Mouse (Mus musculus) hindbrain, embryonic 15.5 days (tissue): ENCODE results near the gene Ss18l1. TPM values are rescaled to one million over a fixed set of nuclear protein-coding genes. Genes with fewer than 3 reads are reported as not detected.

Experiments used
- ATAC-seq: fragments of 200-750 bp; cut with Nextera tagmentation; 2 replicates; pipeline ENCODE4 v1.8.0; 2017; ENCODE audit warnings: low read depth, moderate number of reproducible peaks, moderate TSS enrichment; ENCODE audit not compliant: low FRiP score
- H3K27ac ChIP-seq: fragments of 300-500 bp; sonication (generic); replicated peaks from 2 replicates; pipeline ENCODE4 v1.5.1; 2015; ENCODE audit warnings: mild to moderate bottlenecking, inconsistent platforms
- H3K27me3 ChIP-seq: fragments of 300-500 bp; sonication (generic); 2 replicates; pipeline ENCODE4 v1.6.1; 2015; ENCODE audit warnings: control low read depth, inconsistent platforms
- H3K36me3 ChIP-seq: fragments of 300-500 bp; sonication (generic); 2 replicates; pipeline ENCODE4 v1.6.1; 2015; ENCODE audit warnings: control low read depth, inconsistent platforms
- H3K4me1 ChIP-seq: fragments of 300-500 bp; sonication (generic); replicated peaks from 2 replicates; pipeline ENCODE4 v1.6.1; 2015; ENCODE audit warnings: control low read depth, inconsistent platforms
- H3K4me2 ChIP-seq: fragments of 300-500 bp; sonication (generic); 2 replicates; pipeline ENCODE4 v1.6.1; 2015; ENCODE audit warnings: moderate library complexity, mild to moderate bottlenecking, inconsistent platforms
- H3K4me3 ChIP-seq: fragments of 300-500 bp; sonication (generic); 2 replicates; pipeline ENCODE4 v1.5.1; 2015; ENCODE audit warnings: mild to moderate bottlenecking, inconsistent platforms
- H3K9ac ChIP-seq: fragments of 300-500 bp; sonication (generic); 2 replicates; pipeline ENCODE4 v1.6.1; 2015; ENCODE audit warnings: inconsistent platforms
- H3K9me3 ChIP-seq: fragments of 300-500 bp; sonication (generic); 2 replicates; pipeline ENCODE4 v1.6.1; 2016; ENCODE audit warnings: control low read depth, inconsistent platforms
- WGBS: fragments of 180-500 bp; shearing (Covaris S2); methylation state at CpG from one replicate; pipeline ENCODE4 v1.1.7; 2015; 5-methylcytosine and 5-hydroxymethylcytosine counted together
- polyA plus RNA-seq: library from polyadenylated mRNA; unstranded; fragments of >200 nt; fragmentation: Nextera tagmentation; extraction: Ambion mirVana; gene quantifications from 2 replicates; pipeline ENCODE4 v1.2.1, GENCODE M21; 2015

The Ss18l1 gene
- polyA plus RNA-seq, 1 experiment from 2014 or later: 58.7 TPM

DNA sequence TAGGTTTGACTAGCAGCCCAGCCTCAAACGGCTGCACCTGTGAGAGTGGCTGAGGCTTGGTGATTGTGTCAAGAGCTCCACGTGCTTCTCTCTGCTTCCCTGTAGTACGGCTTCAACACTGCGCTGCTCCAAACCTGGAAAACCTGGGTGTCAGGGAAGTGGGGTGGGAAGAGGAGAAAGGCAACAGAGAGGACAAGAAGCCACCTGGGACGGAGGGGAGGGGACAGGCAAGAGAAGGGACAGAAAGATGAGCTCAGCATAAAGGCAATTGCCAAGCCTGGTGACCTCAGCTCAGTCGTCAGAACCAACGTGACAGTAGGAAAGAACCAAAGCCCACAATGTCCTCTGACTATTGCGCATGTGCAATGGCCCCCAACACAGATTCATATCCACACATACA, 21.4 kb upstream of the Ss18l1 start:
- H3K27me3 ChIP-seq: peaks cover 12% of the 10 kb centered on the region
- no peak for ATAC-seq
- WGBS: 88% methylated on average over 8 of the region's 8 CpGs
- H3K4me2 ChIP-seq: no peak overlapping the region
- peaks cover 1% of the 10 kb centered on the region for H3K4me1 ChIP-seq
- H3K4me3 ChIP-seq: no peak overlapping the region
- no peak overlapping the region for H3K9ac ChIP-seq
- no peaks in the 10 kb centered on the region for H3K9me3 ChIP-seq
- H3K27ac ChIP-seq: no peak overlapping the region
- no peaks in the 10 kb centered on the region for H3K36me3 ChIP-seq

- no peak for ATAC-seq
- WGBS: 67% methylated on average over 6 of the region's 6 CpGs
These were observed 19.6 kb upstream of the Ss18l1 start for GRCm38 (mm10) chr2:180022751-180023150.

DNA sequence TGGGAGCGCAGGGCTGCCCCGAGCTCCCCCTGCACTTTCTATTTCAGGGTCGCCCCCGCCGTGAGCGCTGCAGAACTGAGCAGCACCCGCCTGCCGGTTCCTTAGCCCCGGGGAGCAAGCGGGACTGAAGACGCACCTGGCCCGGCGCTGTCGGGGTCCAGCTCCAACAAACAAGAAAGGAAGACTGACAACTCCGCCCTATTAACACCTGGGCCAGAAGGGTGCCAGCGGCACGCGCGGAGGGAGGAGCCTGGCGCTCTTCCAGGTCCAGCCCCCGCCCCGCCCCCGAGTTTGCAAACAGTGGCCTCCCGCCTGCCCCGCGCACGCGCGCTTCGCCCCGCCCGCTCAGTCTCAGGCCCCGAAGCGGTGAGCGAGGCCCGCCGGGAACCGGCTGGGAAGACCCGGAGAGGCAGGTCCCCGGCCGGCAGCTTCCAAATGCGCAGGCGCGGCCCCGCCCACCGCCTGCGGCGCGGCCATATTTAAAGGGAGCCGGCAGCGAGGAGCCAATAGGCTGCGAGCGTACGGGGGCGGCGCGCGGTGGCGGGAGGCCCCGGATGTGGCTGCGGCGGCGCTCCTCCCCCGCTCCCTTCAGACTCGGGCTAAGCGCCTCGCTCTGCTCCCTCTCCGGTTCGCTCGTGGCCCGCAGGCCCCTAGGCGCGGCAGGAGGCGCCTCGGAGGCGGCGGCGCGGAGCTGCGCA, 17.8 kb upstream of the Ss18l1 start, which contains the start of gene Lsm14b:
TSS of gene Lsm14b (plus strand) at position 587 of the 698 bp plus-strand sequence.
- WGBS: under 1% methylated on average over 57 of the region's 80 CpGs
- peak within 1 kb of the TSS; percentile 85 for H3K4me3 ChIP-seq
- peak; percentile 95 for ATAC-seq

More at GRCm38 (mm10) chr2:180022751-180023150, 19.6 kb upstream of the Ss18l1 start:
- Histone ChIP-seq H3K4me2 (no peak overlapping the region), H3K9ac (no peak overlapping the region), H3K4me3 (no peak overlapping the region), H3K36me3 (no peaks in the 10 kb centered on the region), H3K27me3 (peaks cover 12% of the 10 kb centered on the region), H3K4me1 (peaks cover 20% of the 10 kb centered on the region), H3K9me3 (no peaks in the 10 kb centered on the region), H3K27ac (no peak overlapping the region)

DNA sequence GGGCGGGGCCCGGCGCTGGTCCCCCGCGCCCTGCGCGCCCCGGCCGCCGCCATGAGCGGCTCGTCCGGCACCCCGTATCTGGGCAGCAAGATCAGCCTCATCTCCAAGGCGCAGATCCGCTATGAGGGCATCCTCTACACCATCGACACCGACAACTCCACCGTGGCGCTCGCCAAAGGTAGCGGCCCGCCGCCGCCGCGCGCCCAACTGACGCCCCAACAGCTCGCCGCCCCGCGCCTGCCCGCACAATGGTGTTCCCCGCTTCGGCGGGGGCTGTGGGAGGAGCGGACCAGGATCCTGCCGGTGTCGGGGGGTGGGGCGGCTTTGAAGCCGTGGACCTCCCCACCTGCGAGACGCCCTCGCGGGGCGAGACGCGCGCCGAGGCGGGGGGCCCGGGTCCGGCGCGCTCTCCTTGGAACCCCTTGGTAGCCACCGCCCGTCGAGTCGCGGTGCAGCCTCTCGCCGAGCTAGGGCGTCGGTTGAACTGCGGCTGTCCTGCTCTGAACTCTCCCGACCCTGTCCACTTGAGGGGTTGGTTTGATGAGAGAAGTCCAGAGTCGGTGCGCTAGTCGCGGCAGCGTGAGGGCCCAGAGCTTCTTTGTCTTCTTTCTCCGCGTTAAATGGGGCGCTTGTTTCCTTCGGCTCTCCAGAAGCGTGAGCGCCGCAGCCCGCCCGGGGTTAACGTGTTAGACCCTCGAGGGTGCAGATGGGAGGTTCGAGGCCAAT, 17.0 kb upstream of the Ss18l1 start:
- ATAC-seq: peak; percentile 9
- no peaks in the 10 kb centered on the region for H3K9me3 ChIP-seq
- H3K4me2 ChIP-seq: peak overlapping the region; percentile 90
- peaks cover 33% of the 10 kb centered on the region for H3K4me1 ChIP-seq
- peak overlapping the region; percentile 85 for H3K4me3 ChIP-seq
- H3K9ac ChIP-seq: peak overlapping the region; percentile 96
- peaks cover 12% of the 10 kb centered on the region for H3K27me3 ChIP-seq
- 0% methylated on average over 71 of the region's 84 CpGs for WGBS
- peaks cover 24% of the 10 kb centered on the region for H3K36me3 ChIP-seq
- H3K27ac ChIP-seq: peak overlapping the region; percentile 96

More for the DNA sequence above, 17.8 kb upstream of the Ss18l1 start, which contains the start of gene Lsm14b:
- Histone ChIP-seq H3K27me3 (peaks cover 12% of the 10 kb centered on the region), H3K9ac (peak within 1 kb of the TSS; percentile 96), H3K4me2 (peak within 1 kb of the TSS; percentile 90), H3K27ac (peak within 1 kb of the TSS; percentile 96), H3K9me3 (no peaks in the 10 kb centered on the region), H3K4me1 (peaks cover 33% of the 10 kb centered on the region), H3K36me3 (peaks cover 17% of the 10 kb centered on the region)

DNA sequence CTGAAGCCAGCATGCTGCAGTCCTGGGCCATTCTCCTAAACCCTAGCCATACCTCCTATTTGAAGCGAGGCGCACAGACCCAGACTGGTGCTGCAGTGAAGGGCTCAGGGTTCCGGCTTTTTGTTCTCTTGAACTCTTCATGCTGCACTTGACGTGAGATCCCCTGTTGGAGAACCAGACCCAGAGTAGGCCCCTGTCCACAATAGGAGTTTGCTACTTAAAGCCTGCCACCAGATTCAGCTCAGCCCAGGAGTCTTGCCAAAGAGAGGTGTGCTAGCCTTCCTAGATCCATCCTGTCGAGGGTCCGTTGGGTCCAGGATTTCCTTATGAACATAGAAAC, 16.5 kb upstream of the Ss18l1 start:
- no peaks in the 10 kb centered on the region for H3K9me3 ChIP-seq
- no peak for ATAC-seq

DNA sequence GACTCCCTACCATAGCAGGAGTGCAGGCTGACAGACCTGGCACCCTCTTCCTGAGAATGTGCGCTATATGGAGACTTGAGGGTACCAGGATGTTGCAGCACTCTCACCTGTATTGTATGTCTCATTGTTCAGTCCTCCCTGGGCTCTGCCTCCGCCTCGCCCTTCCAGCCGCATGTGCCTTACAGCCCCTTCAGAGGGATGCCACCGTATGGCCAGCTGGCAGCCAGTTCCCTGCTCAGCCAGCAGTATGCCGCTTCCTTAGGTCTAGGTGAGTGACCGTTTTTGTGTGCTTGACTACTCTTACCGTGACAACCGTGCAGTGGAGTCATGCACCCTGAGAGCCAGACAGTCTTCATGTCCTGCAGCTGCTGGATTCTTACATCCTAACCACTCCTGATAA, 14.5 kb upstream of the Ss18l1 start:
- H3K4me3 ChIP-seq: peak overlapping the region; percentile 85
- H3K27me3 ChIP-seq: no peaks in the 10 kb centered on the region
- ATAC-seq: no peak
- peaks cover 33% of the 10 kb centered on the region for H3K4me1 ChIP-seq
- H3K9me3 ChIP-seq: no peaks in the 10 kb centered on the region
- 64% methylated on average over 9 of the region's 9 CpGs for WGBS
- H3K27ac ChIP-seq: no peak overlapping the region
- peak overlapping the region; percentile 96; the same call in 1 of the 2 replicates for H3K9ac ChIP-seq
- peak overlapping the region; percentile 90 for H3K4me2 ChIP-seq
- peaks cover 49% of the 10 kb centered on the region for H3K36me3 ChIP-seq

More for the DNA sequence above, 16.5 kb upstream of the Ss18l1 start:
- Histone ChIP-seq H3K4me3 (peak overlapping the region; percentile 85), H3K9ac (peak overlapping the region; percentile 96), H3K27ac (peak overlapping the region; percentile 96), H3K4me1 (peaks cover 33% of the 10 kb centered on the region), H3K4me2 (peak overlapping the region; percentile 90), H3K36me3 (peaks cover 30% of the 10 kb centered on the region), H3K27me3 (peaks cover 12% of the 10 kb centered on the region)
- 7% methylated on average over 6 of the region's 6 CpGs for WGBS

DNA sequence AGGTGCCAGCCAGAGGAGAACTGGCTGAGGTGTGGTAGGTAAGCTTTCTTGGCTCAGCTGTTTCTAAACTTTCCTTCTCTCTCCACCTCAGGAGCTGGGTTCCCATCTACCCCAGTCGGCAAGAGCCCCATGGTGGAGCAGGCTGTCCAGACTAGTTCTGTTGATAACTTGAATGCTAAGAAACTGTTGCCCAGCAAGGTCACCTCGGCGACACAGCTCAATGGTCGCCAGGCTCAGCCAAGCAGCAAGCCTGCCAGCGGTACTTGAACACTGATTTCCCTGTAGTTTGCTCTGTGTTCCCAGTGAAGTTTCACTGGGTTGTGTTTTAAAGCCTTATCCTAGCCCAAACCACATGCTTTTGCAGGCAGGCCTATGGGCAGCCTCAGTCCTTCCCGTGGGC, 11.0 kb upstream of the Ss18l1 start:
- WGBS: 83% methylated on average over 6 of the region's 6 CpGs
- H3K4me2 ChIP-seq: no peak overlapping the region
- no peaks in the 10 kb centered on the region for H3K27me3 ChIP-seq
- H3K27ac ChIP-seq: no peak overlapping the region
- ATAC-seq: no peak
- H3K4me1 ChIP-seq: peaks cover 28% of the 10 kb centered on the region
- H3K36me3 ChIP-seq: peaks cover 83% of the 10 kb centered on the region
- H3K4me3 ChIP-seq: no peak overlapping the region
- H3K9me3 ChIP-seq: no peaks in the 10 kb centered on the region
- H3K9ac ChIP-seq: no peak overlapping the region

DNA sequence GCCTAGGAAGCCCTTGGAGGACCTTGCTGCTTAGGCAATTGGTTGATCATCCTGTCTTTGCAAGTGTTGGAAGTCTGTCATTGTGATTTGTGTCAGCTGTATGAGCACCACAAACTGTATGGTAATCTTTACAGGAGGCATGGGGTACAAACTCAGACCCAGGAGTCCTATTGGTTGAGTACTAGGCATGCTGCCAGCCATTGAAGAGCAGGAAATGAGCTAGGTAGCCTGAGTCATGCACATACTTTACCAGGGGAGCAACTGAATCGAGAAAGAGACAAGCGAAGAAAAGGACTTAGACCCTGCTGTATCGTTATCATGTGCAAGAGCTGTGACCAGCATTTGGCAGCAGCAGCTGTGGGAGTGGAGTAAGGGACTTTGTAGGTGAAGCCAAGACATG, 9.4 kb upstream of the Ss18l1 start:
- Histone ChIP-seq H3K27me3 (no peaks in the 10 kb centered on the region), H3K9me3 (no peaks in the 10 kb centered on the region), H3K36me3 (peaks cover 99% of the 10 kb centered on the region), H3K4me2 (no peak overlapping the region), H3K27ac (no peak overlapping the region), H3K9ac (no peak overlapping the region), H3K4me3 (no peak overlapping the region), H3K4me1 (peaks cover 12% of the 10 kb centered on the region)
- no peak for ATAC-seq
- 85% methylated on average over 3 of the region's 3 CpGs for WGBS

GRCm38 (mm10) chr2:180033956-180034355, 8.4 kb upstream of the Ss18l1 start:
- WGBS: 62% methylated on average over 3 of the region's 3 CpGs
- no peaks in the 10 kb centered on the region for H3K27me3 ChIP-seq
- no peak overlapping the region for H3K9ac ChIP-seq
- no peak overlapping the region for H3K4me3 ChIP-seq
- H3K36me3 ChIP-seq: peaks cover 99% of the 10 kb centered on the region
- H3K27ac ChIP-seq: no peak overlapping the region
- no peak overlapping the region for H3K4me2 ChIP-seq
- H3K4me1 ChIP-seq: peaks cover 1% of the 10 kb centered on the region
- no peak; the same call in 1 of the 2 replicates for ATAC-seq
- H3K9me3 ChIP-seq: no peaks in the 10 kb centered on the region

- Histone ChIP-seq H3K4me1 (peaks cover 4% of the 10 kb centered on the region), H3K4me2 (no peak overlapping the region), H3K36me3 (peaks cover 95% of the 10 kb centered on the region), H3K27ac (no peak overlapping the region), H3K9me3 (no peaks in the 10 kb centered on the region), H3K27me3 (no peaks in the 10 kb centered on the region), H3K9ac (no peak overlapping the region), H3K4me3 (no peak overlapping the region)
- ATAC-seq: no peak
- 76% methylated on average over 5 of the region's 5 CpGs for WGBS
These were observed 7.6 kb upstream of the Ss18l1 start for GRCm38 (mm10) chr2:180034753-180035152.

DNA sequence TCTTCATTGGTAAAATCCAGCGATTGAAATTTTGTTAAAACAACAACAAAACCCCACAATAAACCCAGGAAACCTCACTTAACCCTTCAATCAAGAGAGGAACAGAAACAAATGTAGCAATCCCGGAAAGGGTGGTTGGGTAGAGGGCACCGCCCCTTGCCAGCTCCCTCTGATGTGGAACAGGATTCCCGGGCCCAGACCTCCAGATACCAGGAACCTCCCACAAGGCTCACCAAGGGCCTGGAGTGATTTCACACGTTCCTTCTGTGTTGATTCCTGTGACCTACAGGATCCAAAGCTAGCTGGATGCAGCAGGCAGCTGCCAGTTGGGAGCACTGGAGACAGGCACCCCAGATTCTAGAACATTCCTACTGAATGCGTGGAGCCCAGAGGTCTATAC, 1.9 kb upstream of the Ss18l1 start:
- peak overlapping the region; percentile 96; the same call in 1 of the 2 replicates for H3K4me3 ChIP-seq
- no peaks in the 10 kb centered on the region for H3K9me3 ChIP-seq
- 63% methylated on average over 6 of the region's 6 CpGs for WGBS
- no peaks in the 10 kb centered on the region for H3K27me3 ChIP-seq
- H3K27ac ChIP-seq: no peak overlapping the region
- H3K36me3 ChIP-seq: peaks cover 40% of the 10 kb centered on the region
- peak overlapping the region; percentile 98; the same call in 1 of the 2 replicates for H3K9ac ChIP-seq
- peak overlapping the region; percentile 71 for H3K4me2 ChIP-seq
- peaks cover 41% of the 10 kb centered on the region for H3K4me1 ChIP-seq
- ATAC-seq: no peak

GRCm38 (mm10) chr2:180041577-180042255, 593 bp upstream of the Ss18l1 start:
- Histone ChIP-seq H3K4me3 (peak overlapping the region; percentile 96), H3K9me3 (no peaks in the 10 kb centered on the region), H3K4me2 (peak overlapping the region; percentile 71), H3K36me3 (peaks cover 27% of the 10 kb centered on the region), H3K4me1 (peaks cover 42% of the 10 kb centered on the region), H3K27ac (peak overlapping the region; percentile 99), H3K9ac (peak overlapping the region; percentile 98), H3K27me3 (no peaks in the 10 kb centered on the region)
- peak; percentile 71 for ATAC-seq
- 1% methylated on average over 64 of the region's 66 CpGs for WGBS
